Mouse (Mus musculus): ENCODE measurements around the gene Dppa4. TPM values are rescaled to one million over a fixed set of nuclear protein-coding genes. Genes with fewer than 3 reads are reported as not detected.

Dppa4 gene
- total and polyA plus RNA-seq, 3 experiments, result not detected

- Histone ChIP-seq H3K4me1 (ENCODE audit: control insufficient read depth, insufficient read depth, low read length) (no peaks in the 10 kb centered on the region), H3K27me3 (ENCODE audit: control insufficient read depth, insufficient read depth, low read length) (no peaks in the 10 kb centered on the region), H3K79me2 (replicated peaks; ENCODE audit: control insufficient read depth, insufficient read depth, low read length) (no peaks in the 10 kb centered on the region), H3K4me3 (no peak overlapping the region), H3K36me3 (ENCODE audit: control insufficient read depth, insufficient read depth, low read length) (no peaks in the 10 kb centered on the region), H3K9ac (ENCODE audit: low read depth, low read length) (no peak overlapping the region), H3K27ac (no peak overlapping the region)
- intact Hi-C loops (cut with DNase I), result no loop called here
- WGBS, result 71% methylated on average over 12 of the region's 12 CpGs
- TF ChIP-seq EP300 (IDR thresholded peaks at IDR 0.05; ENCODE audit: insufficient read depth, low read depth, low read length), result no peak
- no peak for TF ChIP-seq CTCF (IDR thresholded peaks at IDR 0.05)
- TF ChIP-seq POLR2A (IDR thresholded peaks at IDR 0.05; ENCODE audit: insufficient read depth, low read depth, low read length), result no peak
- DNase-seq, result no peak
These were observed 26.5 kb downstream of the Dppa4 start for GRCm38 (mm10) chr16:48309912-48310630.

GRCm38 (mm10) chr16:48315294-48315693, 31.8 kb downstream of the Dppa4 start:
- Histone ChIP-seq H3K36me3 (ENCODE audit: control insufficient read depth, insufficient read depth, low read length) (no peaks in the 10 kb centered on the region), H3K27me3 (ENCODE audit: control insufficient read depth, insufficient read depth, low read length) (no peaks in the 10 kb centered on the region), H3K4me3 (no peak overlapping the region), H3K79me2 (replicated peaks; ENCODE audit: control insufficient read depth, insufficient read depth, low read length) (no peaks in the 10 kb centered on the region), H3K27ac (no peak overlapping the region), H3K9ac (ENCODE audit: low read depth, low read length) (no peak overlapping the region), H3K4me1 (ENCODE audit: control insufficient read depth, insufficient read depth, low read length) (no peaks in the 10 kb centered on the region)
- intact Hi-C loops (cut with DNase I), result no loop called here
- 80% methylated on average over 3 of the region's 3 CpGs for WGBS
- no peak for DNase-seq
- no peak for TF ChIP-seq CTCF (IDR thresholded peaks at IDR 0.05)
- TF ChIP-seq POLR2A (IDR thresholded peaks at IDR 0.05; ENCODE audit: insufficient read depth, low read depth, low read length), result no peak
- no peak for TF ChIP-seq EP300 (IDR thresholded peaks at IDR 0.05; ENCODE audit: insufficient read depth, low read depth, low read length)

GRCm38 (mm10) chr16:48320781-48321180, 37.2 kb downstream of the Dppa4 start:
- no peak for DNase-seq
- TF ChIP-seq POLR2A (IDR thresholded peaks at IDR 0.05; ENCODE audit: insufficient read depth, low read depth, low read length) (no peak), EP300 (IDR thresholded peaks at IDR 0.05; ENCODE audit: insufficient read depth, low read depth, low read length) (no peak), CTCF (IDR thresholded peaks at IDR 0.05) (no peak)
- intact Hi-C loops (cut with DNase I), result no loop called here
- H3K27me3 ChIP-seq (ENCODE audit: control insufficient read depth, insufficient read depth, low read length), result no peaks in the 10 kb centered on the region
- H3K79me2 ChIP-seq (replicated peaks; ENCODE audit: control insufficient read depth, insufficient read depth, low read length), result no peaks in the 10 kb centered on the region
- no peaks in the 10 kb centered on the region for H3K36me3 ChIP-seq (ENCODE audit: control insufficient read depth, insufficient read depth, low read length)
- H3K27ac ChIP-seq, result no peak overlapping the region
- no peak overlapping the region for H3K4me3 ChIP-seq
- H3K9ac ChIP-seq (ENCODE audit: low read depth, low read length), result no peak overlapping the region
- 97% methylated on average over 6 of the region's 6 CpGs for WGBS
- no peaks in the 10 kb centered on the region for H3K4me1 ChIP-seq (ENCODE audit: control insufficient read depth, insufficient read depth, low read length)

DNA sequence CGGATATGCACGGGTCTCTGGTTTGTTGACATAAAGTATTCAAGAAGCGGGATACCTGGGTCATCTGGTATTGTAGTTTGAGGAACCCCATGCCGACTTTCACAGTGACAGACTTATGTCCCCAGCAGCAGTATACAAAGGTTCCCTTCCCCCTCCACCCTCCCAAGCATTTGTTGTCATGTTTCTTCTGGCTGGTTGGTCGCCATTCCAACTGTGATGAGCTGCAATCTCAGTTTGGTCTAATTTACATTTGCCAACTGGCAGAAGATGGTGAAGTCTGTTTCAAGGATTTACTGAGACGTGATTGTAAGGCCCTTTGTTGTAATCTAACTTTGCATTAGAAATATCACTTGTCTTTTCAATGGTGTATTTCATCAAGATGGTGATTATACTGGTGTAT, 39.6 kb downstream of the Dppa4 start:
- TF ChIP-seq CTCF (IDR thresholded peaks at IDR 0.05), result no peak
- TF ChIP-seq POLR2A (IDR thresholded peaks at IDR 0.05; ENCODE audit: insufficient read depth, low read depth, low read length), result no peak
- no peaks in the 10 kb centered on the region for H3K27me3 ChIP-seq (ENCODE audit: control insufficient read depth, insufficient read depth, low read length)
- H3K36me3 ChIP-seq (ENCODE audit: control insufficient read depth, insufficient read depth, low read length), result no peaks in the 10 kb centered on the region
- H3K4me1 ChIP-seq (ENCODE audit: control insufficient read depth, insufficient read depth, low read length), result no peaks in the 10 kb centered on the region
- DNase-seq, result no peak
- 67% methylated on average over 6 of the region's 6 CpGs for WGBS
- intact Hi-C loops (cut with DNase I), result no loop called here
- no peak overlapping the region for H3K4me3 ChIP-seq
- H3K9ac ChIP-seq (ENCODE audit: low read depth, low read length), result no peak overlapping the region
- no peaks in the 10 kb centered on the region for H3K79me2 ChIP-seq (replicated peaks; ENCODE audit: control insufficient read depth, insufficient read depth, low read length)
- no peak overlapping the region for H3K27ac ChIP-seq

DNA sequence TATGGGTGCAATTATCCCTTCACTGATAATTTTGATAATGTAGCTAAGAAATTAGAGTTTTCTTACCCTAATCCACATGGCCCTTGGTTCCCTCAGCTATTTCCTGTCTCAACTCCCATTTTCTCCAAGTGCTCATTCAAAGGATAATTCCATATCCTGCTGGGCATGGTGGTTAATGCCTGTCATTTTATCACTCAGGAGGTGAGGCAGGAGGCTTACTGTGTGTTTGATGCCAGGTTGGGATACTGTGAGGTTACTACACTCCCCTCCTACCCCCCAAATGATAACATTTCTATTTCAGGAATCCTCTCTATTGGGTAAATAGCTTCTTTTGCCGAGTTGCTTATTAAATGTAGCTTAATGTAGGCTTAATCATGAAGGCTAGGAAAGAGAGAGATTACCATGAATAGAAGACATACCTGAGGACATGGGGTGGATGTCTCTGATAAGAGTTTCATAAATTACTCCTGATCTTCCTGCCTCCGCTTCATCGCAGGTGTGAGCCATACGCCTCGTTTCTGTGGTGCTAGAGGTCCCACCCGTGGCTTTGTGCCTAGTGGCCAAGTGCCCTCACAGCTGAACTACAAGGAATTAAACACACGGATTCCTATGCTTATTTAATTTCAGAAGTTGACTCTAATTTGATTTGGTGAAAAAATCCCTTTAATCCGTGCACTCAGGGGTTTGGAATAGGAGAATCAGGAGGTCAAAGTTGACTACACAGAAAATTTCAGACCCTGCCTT, 40.2 kb downstream of the Dppa4 start:
- Histone ChIP-seq H3K9ac (ENCODE audit: low read depth, low read length) (no peak overlapping the region), H3K36me3 (ENCODE audit: control insufficient read depth, insufficient read depth, low read length) (no peaks in the 10 kb centered on the region), H3K4me1 (ENCODE audit: control insufficient read depth, insufficient read depth, low read length) (no peaks in the 10 kb centered on the region), H3K4me3 (no peak overlapping the region), H3K27ac (no peak overlapping the region), H3K79me2 (replicated peaks; ENCODE audit: control insufficient read depth, insufficient read depth, low read length) (no peaks in the 10 kb centered on the region), H3K27me3 (ENCODE audit: control insufficient read depth, insufficient read depth, low read length) (no peaks in the 10 kb centered on the region)
- DNase-seq, result no peak
- WGBS, result 82% methylated on average over 8 of the region's 8 CpGs
- TF ChIP-seq CTCF (IDR thresholded peaks at IDR 0.05), result no peak
- TF ChIP-seq EP300 (IDR thresholded peaks at IDR 0.05; ENCODE audit: insufficient read depth, low read depth, low read length), result no peak
- no peak for TF ChIP-seq POLR2A (IDR thresholded peaks at IDR 0.05; ENCODE audit: insufficient read depth, low read depth, low read length)
- intact Hi-C loops (cut with DNase I), result no loop called here

- no peak for DNase-seq
- Histone ChIP-seq H3K27ac (no peak overlapping the region), H3K27me3 (ENCODE audit: control insufficient read depth, insufficient read depth, low read length) (no peaks in the 10 kb centered on the region), H3K36me3 (ENCODE audit: control insufficient read depth, insufficient read depth, low read length) (no peaks in the 10 kb centered on the region), H3K4me1 (ENCODE audit: control insufficient read depth, insufficient read depth, low read length) (no peaks in the 10 kb centered on the region), H3K4me3 (no peak overlapping the region), H3K9ac (ENCODE audit: low read depth, low read length) (no peak overlapping the region), H3K79me2 (replicated peaks; ENCODE audit: control insufficient read depth, insufficient read depth, low read length) (no peaks in the 10 kb centered on the region)
- 53% methylated on average over 5 of the region's 5 CpGs for WGBS
- intact Hi-C loops (cut with DNase I), result no loop called here
- TF ChIP-seq POLR2A (IDR thresholded peaks at IDR 0.05; ENCODE audit: insufficient read depth, low read depth, low read length) (no peak), EP300 (IDR thresholded peaks at IDR 0.05; ENCODE audit: insufficient read depth, low read depth, low read length) (no peak), CTCF (IDR thresholded peaks at IDR 0.05) (no peak)
These were observed 43.4 kb downstream of the Dppa4 start for GRCm38 (mm10) chr16:48326903-48327302.

All from heart, adult 2 months (tissue).